Mouse (Mus musculus): ENCODE data around the gene Pirb. TPM values are rescaled to one million over a fixed set of nuclear protein-coding genes. Genes with fewer than 3 reads are reported as not detected.

The Pirb gene
- polyA plus RNA-seq (2014; fragmentation: Illumina TruSeq; extraction: RNeasy Lipid Tissue Mini Kit (QIAGEN cat#74804); ENCODE audit: low read depth, low replicate concordance) = 3.3 TPM

DNA sequence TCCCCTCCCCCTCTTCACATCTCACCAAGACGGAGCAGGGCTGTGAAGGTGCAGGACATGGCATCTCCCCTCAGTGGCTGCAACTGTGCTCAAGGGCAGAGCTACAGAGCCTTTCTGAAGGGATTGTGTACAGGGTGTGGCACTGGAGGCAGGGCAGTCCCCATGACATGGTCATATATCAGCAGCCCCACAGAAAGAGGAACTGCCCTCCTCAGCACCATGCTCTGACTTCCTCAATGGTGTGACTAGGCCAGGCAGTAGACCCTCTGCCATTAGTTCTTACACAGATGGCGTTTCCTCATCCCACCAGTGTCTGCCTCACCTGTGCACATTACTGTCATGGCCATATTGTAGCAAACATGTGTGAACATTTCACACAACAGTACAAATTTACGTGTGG is at the start of gene Pirb:
Gene Pirb (minus strand): TSS at position 124 of the 400 bp plus-strand sequence.

GRCm38 (mm10) chr7:3703879-3704441 is 16.2 kb downstream of the Pirb start, which contains the start of gene Rps9:
Rps9 (plus strand) TSS chr7:3703993.

DNA sequence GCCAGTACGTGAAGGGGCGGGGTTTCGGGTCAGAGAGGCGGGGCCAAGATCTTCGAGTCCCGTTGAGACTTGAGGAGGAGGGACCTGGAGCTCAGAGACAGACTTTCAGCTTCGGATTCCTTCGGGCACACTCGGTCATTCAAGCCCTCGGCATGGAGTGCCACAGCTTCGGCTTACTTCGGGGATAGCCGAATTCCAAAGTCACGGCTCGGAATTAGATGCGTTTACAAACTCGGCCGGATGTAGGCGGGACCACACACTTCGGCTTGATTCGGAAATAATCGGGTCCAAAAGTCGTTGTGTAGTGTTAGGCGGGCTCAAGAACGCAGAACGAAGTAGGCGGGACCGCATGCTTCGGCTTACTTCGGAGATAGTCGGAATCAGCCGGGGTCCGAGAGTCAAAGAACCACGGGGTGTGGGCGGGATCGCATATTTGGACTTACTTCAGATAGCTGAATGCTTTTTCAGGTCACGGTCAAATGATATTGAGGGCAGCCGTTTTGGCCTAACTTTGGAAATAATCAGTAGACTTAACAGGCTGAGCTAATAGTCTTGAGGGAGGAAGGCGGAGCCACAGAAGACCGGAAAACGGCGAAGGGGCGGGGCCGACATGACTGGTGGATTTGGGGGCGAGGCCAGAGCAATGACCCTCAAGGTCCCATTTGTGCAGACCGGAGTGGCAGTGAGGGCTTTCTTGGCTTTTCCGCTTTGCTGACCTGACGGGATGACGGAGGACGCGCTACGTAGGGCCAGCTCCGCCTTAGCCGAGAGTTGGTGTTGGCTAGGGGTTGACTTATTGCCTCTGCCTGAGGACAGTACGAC is 27.0 kb downstream of the Pirb start, which contains the start of gene Mboat7:
Gene Mboat7 (minus strand): TSS at position 537 of the 822 bp plus-strand sequence.

GRCm38 (mm10) chr7:3692382-3692986 is 27.7 kb downstream of the Pirb start, which contains the start of gene Tsen34:
Tsen34 (plus strand) TSS chr7:3692863.

DNA sequence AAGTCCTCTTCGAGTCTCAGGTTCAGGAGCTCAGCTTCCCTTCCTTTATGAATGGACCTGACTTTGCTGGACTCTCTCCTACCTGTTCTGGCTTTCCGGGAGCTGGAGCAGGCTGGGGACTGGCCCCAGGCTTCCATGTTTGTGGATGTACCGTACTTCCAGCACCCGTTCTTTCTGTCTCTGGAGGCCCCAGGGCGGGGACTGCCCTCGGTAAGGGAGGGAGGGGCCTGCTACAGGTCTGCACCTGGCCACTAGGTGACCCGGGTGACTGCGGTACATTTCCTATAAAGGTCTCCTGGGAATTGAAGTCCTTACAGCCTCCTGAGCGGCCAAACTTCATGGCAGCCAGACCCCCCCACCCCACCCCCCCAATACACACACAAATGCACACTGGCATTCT is 42.8 kb downstream of the Pirb start, which contains the start of gene Tmc4:
Gene Tmc4 (minus strand): TSS at position 212 of the 400 bp plus-strand sequence.

DNA sequence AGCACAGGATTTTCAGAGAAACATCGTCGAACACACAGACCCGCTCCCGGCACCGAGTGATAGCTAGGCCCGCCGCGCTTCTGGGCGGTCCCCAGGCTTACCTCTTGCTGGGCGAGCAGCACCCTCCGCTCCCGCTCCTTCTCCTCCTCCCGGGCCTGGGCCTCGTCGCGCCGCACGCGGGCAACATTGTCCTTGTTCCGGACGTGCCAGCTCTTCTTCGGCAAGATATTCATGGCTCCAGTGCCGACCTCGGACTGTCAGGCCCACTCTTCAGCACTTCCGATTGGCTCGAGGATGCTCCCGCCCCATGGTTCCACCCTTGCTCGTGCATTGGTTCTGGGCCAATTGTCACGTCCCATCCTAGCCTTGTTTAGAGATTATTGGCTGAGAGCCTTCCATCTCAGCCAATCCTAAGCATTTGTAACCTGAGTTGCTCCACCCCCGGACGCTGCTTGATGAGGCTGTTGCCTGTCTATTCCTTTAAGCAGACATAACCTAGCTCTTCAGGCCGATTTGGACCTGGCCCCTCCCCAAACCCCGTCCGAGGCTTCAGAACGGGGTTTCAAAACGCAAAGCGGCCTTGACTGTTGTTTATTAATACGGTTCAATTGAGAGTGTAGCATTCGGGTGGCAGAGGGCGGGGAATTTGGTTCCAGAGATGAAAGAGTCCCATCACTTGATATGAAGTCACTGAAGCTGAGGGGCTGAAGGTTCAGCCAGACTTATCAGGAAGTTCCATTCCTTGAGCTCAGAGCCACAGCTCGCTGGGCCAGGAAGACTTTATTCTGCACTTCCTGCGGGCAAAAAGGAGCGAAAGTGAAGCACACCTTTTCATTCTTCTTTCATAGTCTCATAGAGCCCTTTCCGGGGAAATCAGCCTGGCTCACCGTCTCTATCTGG is 54.7 kb downstream of the Pirb start, which contains the start of gene Leng1:
Gene Leng1 (minus strand): TSS at position 626 of the 900 bp plus-strand sequence.

Other genes with a start within 250 kb of the Pirb start
- gene Tarm1, start 217.8 kb downstream of the Pirb start, polyA plus RNA-seq (2014; fragmentation: Illumina TruSeq; extraction: RNeasy Lipid Tissue Mini Kit (QIAGEN cat#74804); ENCODE audit: low read depth, low replicate concordance) = not detected
- not detected for gene Oscar, start 104.2 kb downstream of the Pirb start, polyA plus RNA-seq (2014; fragmentation: Illumina TruSeq; extraction: RNeasy Lipid Tissue Mini Kit (QIAGEN cat#74804); ENCODE audit: low read depth, low replicate concordance)
- 1,418 TPM for gene Ndufa3, start 103.0 kb downstream of the Pirb start, polyA plus RNA-seq (2014; fragmentation: Illumina TruSeq; extraction: RNeasy Lipid Tissue Mini Kit (QIAGEN cat#74804); ENCODE audit: low read depth, low replicate concordance)
- 21.6 TPM for gene Tfpt, start 90.5 kb downstream of the Pirb start, polyA plus RNA-seq (2014; fragmentation: Illumina TruSeq; extraction: RNeasy Lipid Tissue Mini Kit (QIAGEN cat#74804); ENCODE audit: low read depth, low replicate concordance)
- 32.6 TPM for gene Prpf31, start 90.4 kb downstream of the Pirb start, polyA plus RNA-seq (2014; fragmentation: Illumina TruSeq; extraction: RNeasy Lipid Tissue Mini Kit (QIAGEN cat#74804); ENCODE audit: low read depth, low replicate concordance)
- gene Cnot3, start 75.1 kb downstream of the Pirb start, polyA plus RNA-seq (2014; fragmentation: Illumina TruSeq; extraction: RNeasy Lipid Tissue Mini Kit (QIAGEN cat#74804); ENCODE audit: low read depth, low replicate concordance) = 30.1 TPM
- gene Leng1, start 54.6 kb downstream of the Pirb start, polyA plus RNA-seq (2014; fragmentation: Illumina TruSeq; extraction: RNeasy Lipid Tissue Mini Kit (QIAGEN cat#74804); ENCODE audit: low read depth, low replicate concordance) = 18.2 TPM
- gene Tmc4, start 42.8 kb downstream of the Pirb start, polyA plus RNA-seq (2014; fragmentation: Illumina TruSeq; extraction: RNeasy Lipid Tissue Mini Kit (QIAGEN cat#74804); ENCODE audit: low read depth, low replicate concordance) = 2.0 TPM
- gene Tsen34, start 27.5 kb downstream of the Pirb start, polyA plus RNA-seq (2014; fragmentation: Illumina TruSeq; extraction: RNeasy Lipid Tissue Mini Kit (QIAGEN cat#74804); ENCODE audit: low read depth, low replicate concordance) = 63.7 TPM
- 26.1 TPM for gene Mboat7, start 26.9 kb downstream of the Pirb start, polyA plus RNA-seq (2014; fragmentation: Illumina TruSeq; extraction: RNeasy Lipid Tissue Mini Kit (QIAGEN cat#74804); ENCODE audit: low read depth, low replicate concordance)
- gene Rps9, start 16.4 kb downstream of the Pirb start, polyA plus RNA-seq (2014; fragmentation: Illumina TruSeq; extraction: RNeasy Lipid Tissue Mini Kit (QIAGEN cat#74804); ENCODE audit: low read depth, low replicate concordance) = 1,030 TPM
- not detected for gene Gm15448, start 105.3 kb upstream of the Pirb start, polyA plus RNA-seq (2014; fragmentation: Illumina TruSeq; extraction: RNeasy Lipid Tissue Mini Kit (QIAGEN cat#74804); ENCODE audit: low read depth, low replicate concordance)
- gene Pira2, start 124.7 kb upstream of the Pirb start, polyA plus RNA-seq (2014; fragmentation: Illumina TruSeq; extraction: RNeasy Lipid Tissue Mini Kit (QIAGEN cat#74804); ENCODE audit: low read depth, low replicate concordance) = 0.16 TPM
- gene Gm14548, start 177.7 kb upstream of the Pirb start, polyA plus RNA-seq (2014; fragmentation: Illumina TruSeq; extraction: RNeasy Lipid Tissue Mini Kit (QIAGEN cat#74804); ENCODE audit: low read depth, low replicate concordance) = not detected
- gene Lilra6, start 195.1 kb upstream of the Pirb start, polyA plus RNA-seq (2014; fragmentation: Illumina TruSeq; extraction: RNeasy Lipid Tissue Mini Kit (QIAGEN cat#74804); ENCODE audit: low read depth, low replicate concordance) = 0.16 TPM

All from heart, adult 10 weeks (tissue).